Mouse (Mus musculus) ES-E14 (cell line): ENCODE measurements around the gene Tent5c.

ENCODE experiments used
- CHD2 ChIP-seq: IDR thresholded peaks from 2 replicates; pipeline ENCODE4 v1.6.1; 2014; ENCODE audit warnings: mild to moderate bottlenecking, low read depth, low read length, inconsistent platforms
- HCFC1 ChIP-seq: IDR thresholded peaks from 2 replicates; pipeline ENCODE4 v1.6.1; 2012; ENCODE audit warnings: low read length, inconsistent platforms, borderline replicate concordance; ENCODE audit not compliant: insufficient read depth
- MAFK ChIP-seq: IDR thresholded peaks from 2 replicates; pipeline ENCODE4 v1.6.1; 2014; ENCODE audit warnings: mild to moderate bottlenecking, low read depth, low read length, inconsistent platforms; ENCODE audit not compliant: insufficient read depth
- ZC3H11A ChIP-seq: IDR thresholded peaks from 2 replicates; pipeline ENCODE4 v1.6.1; 2012; ENCODE audit warnings: low read depth, mild to moderate bottlenecking, inconsistent platforms, low read length, borderline replicate concordance

DNA sequence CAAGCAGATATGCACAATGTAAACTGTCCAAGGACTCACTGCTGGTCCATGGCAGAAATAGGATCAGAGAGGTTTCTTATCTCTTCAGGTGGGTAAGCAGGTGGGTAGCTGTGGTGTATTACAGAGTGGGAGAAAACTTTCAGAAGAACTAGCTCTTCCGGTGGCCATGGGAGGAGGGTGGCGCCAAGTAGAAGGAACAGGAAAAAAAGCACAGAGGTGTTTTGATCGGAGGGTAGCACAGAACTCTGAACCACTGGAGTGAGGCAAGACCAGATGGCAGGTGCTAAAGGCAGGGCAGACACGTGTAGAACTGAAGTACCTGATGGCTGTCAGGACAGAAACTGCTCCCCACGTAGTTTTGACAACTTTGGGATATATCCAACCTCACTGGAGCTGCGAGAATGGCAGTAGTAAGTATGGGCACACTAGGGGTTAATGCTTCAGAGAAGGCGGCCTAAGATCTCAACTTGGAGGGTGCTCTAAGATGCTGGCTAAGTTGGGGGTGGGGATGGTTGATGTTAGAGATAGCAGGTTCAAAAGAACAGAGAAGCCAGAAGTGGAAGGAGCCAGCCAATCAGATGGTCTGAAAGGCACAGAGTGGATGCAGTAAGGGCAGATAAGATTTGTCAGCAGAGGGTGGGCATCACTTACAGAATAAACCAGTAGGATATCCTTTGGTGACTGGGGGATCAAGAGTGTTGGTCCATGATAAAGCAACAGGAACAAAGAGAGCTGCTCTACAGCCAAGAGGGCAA is 8.7 kb downstream of the Tent5c start:
- no peak for TF ChIP-seq MAFK
- TF ChIP-seq ZC3H11A, result no peak
- TF ChIP-seq HCFC1, result no peak
- TF ChIP-seq CHD2, result no peak
